Mouse (Mus musculus) T-helper 1 cell (primary cell): ENCODE measurements around the gene Matn3.

Source experiments
- in situ Hi-C: fragments of 300-600 bp; cut with MboI, MseI; formaldehyde crosslinking; loops from one replicate; pipeline ENCODE4 v1.15.1; 2025; ENCODE audit warnings: high pct_unique_total_duplicates

Gene Matn3

DNA sequence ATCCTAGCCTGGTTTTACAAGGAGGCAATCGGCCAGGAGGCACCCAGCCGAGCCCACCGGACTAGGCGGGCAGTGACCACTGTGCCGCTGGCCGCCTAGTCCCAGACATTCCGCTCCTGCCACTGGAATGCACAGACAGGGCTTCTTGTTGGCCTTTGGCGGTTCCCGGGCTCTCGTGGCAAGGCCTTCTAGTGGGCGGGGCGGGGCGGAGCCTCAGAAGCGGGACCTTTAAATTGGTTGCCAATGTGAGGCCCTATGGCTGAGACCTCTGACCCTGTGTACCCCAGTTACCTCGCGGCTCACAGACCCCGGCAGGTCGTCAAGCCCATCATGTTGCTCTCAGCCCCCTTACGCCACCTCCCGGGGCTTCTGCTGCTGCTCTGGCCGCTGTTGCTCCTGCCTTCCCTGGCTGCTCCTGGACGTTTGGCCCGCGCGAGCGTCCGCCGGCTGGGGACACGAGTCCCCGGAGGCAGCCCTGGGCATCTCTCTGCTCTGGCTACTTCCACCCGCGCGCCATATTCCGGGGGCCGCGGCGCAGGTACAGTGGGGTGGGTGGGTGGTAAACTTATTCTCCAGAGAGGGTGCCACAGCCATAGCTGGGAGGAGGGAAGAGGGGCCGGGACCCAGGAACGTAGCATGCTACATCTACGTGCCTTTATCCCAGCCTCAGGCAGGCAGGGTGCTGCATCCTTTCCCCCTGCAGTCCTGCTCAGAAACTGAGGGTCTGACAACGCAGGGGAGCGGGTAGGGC is at the start of gene Matn3:
Gene Matn3, plus strand, starts transcription at position 216 of the 751 bp plus-strand sequence.
- in situ Hi-C loops, result no loop called here

DNA sequence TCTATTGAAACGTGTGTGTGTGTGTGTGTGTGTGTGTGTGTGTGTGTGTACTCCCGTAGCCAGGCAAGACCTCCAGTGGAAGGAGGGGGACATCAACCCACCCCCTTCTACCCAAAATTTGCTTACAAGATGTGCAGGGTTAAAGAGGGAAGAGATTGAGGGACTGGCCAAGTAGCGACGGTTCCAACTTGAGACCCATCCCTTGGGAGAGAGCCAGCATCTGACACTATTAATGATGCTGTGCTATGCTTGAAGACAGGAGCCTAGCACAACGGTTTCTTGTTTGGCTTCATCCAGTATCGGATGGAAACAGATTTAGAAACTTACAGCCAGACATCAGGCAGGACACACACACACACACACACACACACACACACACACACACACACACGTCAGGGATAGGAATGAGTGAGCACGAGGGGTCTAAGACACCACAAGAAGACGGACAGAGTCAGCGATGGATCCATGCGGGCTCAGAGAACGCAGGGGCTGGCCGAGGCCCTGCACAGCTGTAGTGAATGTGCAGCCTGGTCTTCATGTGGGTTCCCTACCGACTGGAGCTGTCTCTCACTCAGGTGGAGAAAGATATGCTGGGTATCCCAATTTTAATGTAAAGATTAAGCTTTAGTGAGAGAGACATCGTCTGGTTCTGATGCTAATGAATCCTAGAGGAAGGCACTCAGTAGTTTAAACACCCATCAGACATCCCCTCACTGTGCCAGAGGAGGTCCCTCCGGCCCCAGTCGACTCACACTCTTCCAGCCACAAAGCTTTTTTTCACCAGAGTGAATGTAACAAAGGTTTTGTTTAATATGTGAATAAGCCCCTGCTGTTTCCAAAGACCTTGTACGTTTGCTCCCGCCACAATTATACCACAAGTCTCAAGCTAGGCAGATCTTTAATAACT is 48.6 kb upstream of the Matn3 start:
- in situ Hi-C loops, result no loop called here

- in situ Hi-C loops, result no loop called here
These were observed 47.5 kb upstream of the Matn3 start for GRCm38 (mm10) chr12:8900107-8900698.

DNA sequence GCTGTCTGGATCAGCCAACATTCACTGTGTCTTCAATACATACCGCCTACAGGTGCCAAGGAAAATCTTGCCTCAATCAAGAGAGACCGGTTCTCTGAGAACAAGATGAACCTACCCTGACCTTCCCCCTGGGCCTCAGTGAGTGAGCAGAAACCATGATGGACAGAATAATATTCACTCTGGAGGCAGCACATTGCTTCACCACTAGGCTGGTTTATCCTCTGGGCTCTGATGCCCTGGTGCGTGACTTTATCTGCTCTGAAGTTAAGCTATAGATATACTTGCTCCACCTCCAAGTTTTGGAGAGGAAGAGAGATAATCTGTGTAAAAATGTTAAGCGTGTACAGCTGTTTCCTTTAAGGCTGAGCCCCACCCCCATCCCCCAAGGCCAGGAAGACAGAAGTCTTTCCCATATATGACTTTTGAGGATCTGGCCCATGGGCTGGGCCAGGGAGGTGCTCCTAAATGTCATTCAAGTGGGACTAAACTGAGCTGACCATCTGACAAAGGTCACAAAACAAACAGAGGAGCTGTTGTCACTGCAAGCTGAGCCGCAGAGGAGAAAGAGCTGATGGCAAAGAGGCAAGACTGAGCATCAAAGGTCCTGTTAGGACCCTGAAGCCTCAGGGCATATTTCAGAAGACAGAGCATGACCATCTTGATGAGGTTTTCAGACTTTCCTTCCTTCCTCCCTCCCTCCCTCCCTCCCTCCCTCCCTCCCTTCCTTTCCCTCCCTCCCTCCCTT is 46.6 kb upstream of the Matn3 start:
- in situ Hi-C loops, result no loop called here

GRCm38 (mm10) chr12:8901934-8902333 is 45.8 kb upstream of the Matn3 start:
- in situ Hi-C loops, result no loop called here

GRCm38 (mm10) chr12:8902479-8902878 is 45.2 kb upstream of the Matn3 start:
- in situ Hi-C loops, result no loop called here

- in situ Hi-C loops, result no loop called here
These were observed 34.7 kb upstream of the Matn3 start for GRCm38 (mm10) chr12:8912860-8913685.

- in situ Hi-C loops, result no loop called here
These were observed 33.9 kb upstream of the Matn3 start for GRCm38 (mm10) chr12:8913701-8914340.

- in situ Hi-C loops, result no loop called here
These were observed 31.4 kb upstream of the Matn3 start for GRCm38 (mm10) chr12:8916378-8916777.

GRCm38 (mm10) chr12:8919231-8919630 is 28.5 kb upstream of the Matn3 start:
- in situ Hi-C loops, result no loop called here

GRCm38 (mm10) chr12:8920996-8921393 is 26.7 kb upstream of the Matn3 start:
- in situ Hi-C loops, result no loop called here

DNA sequence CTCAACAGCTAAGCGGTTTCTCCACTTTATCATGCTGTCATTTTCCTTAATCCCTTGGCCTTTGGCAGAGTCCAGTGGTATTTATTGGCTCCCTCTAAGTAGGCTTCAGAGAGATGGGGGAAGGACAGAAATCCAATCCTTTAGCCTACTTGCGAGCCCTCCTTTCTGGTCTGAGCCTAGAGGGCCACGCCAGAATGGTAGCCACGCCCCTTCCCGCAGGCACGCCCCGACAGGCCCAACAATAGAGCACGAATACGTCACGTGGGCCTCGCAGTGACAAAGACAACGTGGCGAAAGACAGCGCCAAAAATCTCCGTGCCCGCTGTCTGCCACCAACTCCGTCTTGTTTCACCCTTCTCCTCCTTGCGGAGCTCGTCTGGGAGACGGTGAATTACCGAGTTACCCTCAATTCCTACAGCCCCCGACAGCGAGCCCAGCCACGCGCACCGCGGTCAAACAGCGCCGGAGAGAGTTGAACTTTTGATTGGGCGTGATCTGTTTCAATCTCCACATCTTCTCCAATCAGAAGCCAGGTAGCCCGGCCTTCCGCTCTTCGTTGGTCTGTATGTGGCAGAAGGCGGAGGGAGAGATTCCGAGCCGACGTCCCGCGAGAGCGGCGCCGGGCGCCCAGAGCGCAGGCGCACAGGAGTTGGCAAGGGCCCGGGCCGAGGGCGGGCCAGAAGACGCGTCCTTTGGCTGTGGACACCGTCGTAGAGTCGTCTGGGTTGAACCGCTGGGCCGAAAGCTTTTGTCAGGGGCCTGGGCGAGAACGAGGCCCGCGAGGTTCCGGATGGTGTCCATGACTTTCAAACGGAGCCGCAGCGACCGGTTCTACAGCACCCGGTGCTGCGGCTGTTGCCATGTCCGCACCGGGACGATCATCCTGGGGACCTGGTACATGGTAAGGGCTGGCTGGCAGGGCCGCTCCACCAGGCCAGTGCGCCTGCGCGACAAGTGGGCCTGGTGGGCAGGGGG is 26.0 kb upstream of the Matn3 start, which contains the start of gene Laptm4a:
Gene Laptm4a, plus strand, starts transcription at position 271 of the 975 bp plus-strand sequence.
- in situ Hi-C loops, result no loop called here

DNA sequence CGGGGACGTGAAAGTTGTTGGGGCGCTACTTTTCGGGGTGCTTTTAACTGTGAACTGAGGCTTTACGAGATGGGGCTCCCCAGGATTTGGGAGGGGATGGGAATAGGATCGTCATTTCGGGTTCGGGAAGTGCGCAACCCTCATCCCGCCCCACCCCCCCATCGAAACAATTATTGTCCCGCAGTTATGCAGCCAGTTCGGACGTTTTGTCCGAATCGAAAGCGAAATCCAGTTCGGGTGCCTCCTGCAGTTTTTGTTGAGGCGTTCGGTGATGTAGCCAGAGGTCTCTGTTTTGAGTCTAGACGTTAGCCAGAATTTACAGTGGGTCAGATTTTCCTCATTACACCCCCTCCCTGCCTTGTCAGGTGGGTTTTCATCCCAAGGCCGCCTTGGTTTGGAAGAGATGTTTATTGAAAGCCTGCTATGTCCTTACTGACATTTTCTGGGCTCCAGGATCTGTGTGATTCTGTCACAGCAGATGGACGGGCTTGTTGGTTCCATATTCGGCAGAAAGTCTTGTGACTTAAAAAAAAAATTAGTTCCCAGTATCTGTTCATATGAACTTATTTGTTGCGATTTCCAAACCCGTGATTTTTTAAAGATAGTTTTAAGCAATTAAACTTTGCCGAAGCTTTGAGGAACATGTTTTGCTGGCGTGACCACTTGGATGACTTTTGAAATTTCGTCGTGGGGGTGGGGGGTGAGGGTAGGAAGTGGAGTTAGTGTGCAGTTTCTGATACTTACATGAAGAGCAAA is 25.2 kb upstream of the Matn3 start:
- in situ Hi-C loops, result no loop called here

GRCm38 (mm10) chr12:8923125-8923410 is 24.7 kb upstream of the Matn3 start:
- in situ Hi-C loops, result no loop called here

GRCm38 (mm10) chr12:8923603-8924002 is 24.1 kb upstream of the Matn3 start:
- in situ Hi-C loops, result no loop called here

DNA sequence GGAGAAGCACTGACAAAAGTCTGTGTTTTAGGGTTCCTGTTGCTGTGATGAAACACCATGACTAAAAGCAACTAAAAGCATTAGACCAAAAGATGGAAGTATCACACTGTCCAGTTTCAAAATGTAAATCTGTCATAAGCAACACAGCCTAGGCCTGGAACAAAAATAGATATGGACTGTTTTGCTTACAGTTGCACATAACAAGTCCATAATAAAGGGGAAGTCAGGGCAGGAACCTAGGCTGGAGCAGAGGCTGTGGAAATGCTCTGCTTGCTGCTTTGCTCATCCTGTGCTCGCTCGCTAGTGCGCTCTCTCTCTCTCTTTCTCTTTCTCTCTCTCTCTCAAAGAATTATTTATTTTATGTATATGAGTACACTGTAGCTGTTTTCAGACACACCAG is 20.1 kb upstream of the Matn3 start:
- in situ Hi-C loops, result no loop called here

DNA sequence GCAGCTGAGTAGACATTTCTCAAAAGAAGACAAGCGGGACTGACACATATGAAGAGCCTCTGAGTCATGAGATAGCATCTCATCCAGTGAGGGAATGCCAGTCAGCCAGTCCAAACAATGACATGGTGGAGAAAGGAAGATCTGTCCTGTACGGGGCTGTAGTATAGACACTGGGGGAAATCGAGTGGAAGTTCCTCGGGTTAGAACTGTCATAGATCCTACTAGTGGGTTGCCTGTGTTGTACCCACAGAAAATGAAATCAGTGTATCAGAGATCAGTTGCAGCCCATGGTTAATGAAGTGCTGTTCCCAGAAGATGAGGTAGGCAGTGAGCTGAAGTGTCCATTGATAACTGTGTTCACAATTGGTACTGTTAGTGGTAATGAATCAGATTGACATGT is 19.0 kb upstream of the Matn3 start:
- in situ Hi-C loops, result no loop called here

- in situ Hi-C loops, result no loop called here
These were observed 16.6 kb upstream of the Matn3 start for GRCm38 (mm10) chr12:8931083-8931482.
